Mouse (Mus musculus): ENCODE data around the gene Rplp2. TPM values are rescaled to one million over a fixed set of nuclear protein-coding genes. Genes with fewer than 3 reads are reported as not detected.

The Rplp2 gene
- total RNA-seq (2023): 3,494 TPM

DNA sequence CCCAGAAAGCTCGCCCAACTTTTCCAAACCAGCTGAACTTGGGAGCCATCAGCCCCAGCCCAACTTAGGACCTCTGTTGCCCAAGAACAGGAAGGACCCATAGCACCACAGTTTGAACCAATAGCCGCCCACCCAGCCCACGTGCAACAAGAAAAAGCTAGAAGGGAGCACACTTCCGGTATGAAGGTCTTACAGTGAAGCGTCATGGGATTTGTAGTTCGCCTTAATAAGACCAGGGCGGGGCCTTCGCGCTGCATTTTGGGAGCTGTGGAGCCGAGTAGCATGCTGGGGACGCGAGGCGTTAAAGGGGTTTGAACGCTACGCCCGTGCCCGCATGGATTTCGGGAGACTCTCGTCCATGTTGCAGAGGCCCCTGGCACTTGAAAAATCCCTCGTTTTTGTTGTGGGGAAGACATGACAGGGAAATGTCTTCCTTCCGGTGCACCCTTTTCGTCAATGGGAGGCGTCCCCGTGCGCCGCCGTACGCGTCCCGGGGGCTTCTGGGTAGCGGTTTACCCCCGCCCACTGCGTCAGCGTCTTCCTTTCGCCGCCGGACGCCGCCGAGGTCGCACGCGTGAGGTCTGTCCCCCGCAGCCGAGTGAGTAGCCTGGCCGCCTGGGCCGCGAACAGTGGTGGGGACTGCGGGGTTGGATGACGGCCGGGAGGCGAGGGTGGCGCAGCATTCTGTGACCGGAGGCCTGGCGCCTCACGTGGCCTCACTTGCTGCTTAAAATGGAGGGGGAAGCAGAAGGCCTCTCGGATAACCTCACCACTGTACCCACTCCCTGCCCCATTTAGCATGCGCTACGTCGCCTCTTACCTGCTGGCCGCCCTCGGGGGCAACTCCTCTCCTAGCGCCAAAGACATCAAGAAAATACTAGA lies at the start of gene Rplp2:
Gene Rplp2, plus strand, starts transcription at position 261 of the 882 bp plus-strand sequence.

DNA sequence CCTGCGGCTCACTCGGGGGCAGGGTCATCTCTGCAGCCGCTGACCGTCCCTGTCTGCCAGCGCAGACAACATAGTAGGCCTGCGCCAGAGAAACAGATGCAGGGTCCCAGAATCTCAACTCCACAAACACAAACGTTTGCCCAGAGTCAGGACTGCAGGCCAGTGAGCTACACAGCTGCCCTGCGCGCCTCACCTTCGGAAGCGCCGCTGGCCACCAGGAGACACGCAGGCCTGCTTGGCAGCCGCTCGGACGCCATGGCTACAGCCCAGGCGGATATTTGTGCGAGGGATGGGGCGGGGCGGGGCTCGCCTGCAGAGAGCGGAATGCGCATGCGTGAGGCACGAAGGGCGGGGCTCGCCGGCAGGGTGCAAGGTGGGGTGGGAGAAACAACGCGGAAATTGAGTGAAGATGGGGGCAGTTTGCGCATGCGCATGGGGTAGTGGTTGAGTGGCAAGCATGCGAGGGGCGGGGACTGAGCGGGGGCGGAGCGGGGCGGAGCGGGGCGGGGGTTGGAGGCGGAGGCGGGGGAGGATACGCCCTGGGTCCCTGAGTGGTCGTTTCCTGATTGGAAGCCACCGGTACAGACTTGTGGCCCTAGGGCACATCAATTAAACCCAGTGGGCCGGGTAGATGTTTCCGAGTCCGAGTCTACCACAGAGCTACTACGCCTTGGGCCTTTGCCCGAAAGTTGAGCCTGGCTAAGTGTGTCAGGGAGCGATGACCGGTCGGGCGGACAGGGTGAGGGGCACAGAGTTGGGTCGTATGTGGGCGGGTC lies 33.2 kb upstream of the Rplp2 start, which contains the start of gene Gatd1:
Gene Gatd1, minus strand, starts transcription at position 328 of the 776 bp plus-strand sequence.

DNA sequence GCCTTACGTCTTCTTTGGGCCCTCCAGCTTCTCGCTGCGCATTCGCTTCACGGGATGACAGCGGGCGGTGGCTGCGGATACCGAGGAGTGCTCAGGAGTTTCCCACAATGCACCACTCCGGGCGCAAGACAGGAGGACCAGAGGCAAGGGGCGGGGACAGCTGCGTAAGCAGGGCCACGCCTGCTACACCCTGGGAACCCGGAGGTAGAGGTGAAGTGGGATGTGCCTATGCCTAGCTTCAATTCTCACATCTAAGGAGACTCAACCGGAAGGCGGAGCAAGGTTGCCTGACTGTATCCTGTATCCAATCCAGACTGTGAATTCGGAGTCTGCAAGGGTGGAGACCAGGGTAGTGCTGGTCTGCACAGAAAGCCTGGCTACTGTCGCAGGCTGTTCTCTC lies 17.9 kb upstream of the Rplp2 start, which contains the start of gene Cend1:
Gene Cend1, minus strand, starts transcription at position 182 of the 400 bp plus-strand sequence.

DNA sequence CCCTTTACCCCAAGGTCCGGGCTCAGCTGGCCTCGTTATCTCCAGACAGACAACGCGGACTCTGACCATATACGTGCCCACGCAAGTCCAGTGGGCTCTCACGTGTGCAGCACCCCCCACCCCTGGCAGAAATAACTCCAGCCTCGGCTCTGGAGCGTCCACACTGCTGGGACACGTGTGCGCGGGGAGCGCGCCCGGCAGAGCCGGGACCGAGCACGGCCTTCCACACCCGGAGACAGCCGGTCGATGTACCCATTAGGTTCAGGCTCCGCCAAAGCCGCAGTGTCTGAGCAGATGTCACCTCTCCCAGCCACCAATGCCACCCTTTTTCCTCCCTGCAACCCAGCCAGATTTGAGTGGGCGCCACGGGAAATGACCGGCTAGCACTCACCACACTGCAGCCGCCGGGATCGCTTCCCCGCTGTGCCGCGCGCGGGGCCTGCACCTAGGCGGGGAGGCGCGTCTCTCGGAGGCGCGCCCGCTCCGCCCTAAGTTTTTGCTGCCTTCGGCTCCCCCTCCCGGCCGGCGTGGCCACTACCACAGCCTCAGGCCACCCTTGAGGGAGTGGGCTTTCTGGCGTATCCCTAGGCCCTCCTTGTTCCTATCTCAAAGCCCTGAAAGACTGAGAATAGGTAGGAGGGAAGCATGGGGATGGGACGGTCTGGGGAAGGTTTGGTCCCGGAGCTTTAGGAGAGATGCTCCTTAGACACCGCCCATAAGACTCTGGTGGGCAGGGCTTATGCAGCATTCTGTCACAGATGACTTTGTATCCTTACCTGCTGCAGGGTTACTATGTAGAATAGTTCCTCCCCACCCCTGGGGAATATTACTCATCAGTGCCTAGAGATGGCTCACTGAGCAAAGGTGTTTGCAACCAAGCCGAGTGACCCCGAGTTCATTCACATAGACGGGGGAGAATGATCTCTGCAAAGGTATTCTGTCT lies 9.7 kb upstream of the Rplp2 start, which contains the start of gene Slc25a22:
Gene Slc25a22, minus strand, starts transcription at position 715 of the 943 bp plus-strand sequence.

DNA sequence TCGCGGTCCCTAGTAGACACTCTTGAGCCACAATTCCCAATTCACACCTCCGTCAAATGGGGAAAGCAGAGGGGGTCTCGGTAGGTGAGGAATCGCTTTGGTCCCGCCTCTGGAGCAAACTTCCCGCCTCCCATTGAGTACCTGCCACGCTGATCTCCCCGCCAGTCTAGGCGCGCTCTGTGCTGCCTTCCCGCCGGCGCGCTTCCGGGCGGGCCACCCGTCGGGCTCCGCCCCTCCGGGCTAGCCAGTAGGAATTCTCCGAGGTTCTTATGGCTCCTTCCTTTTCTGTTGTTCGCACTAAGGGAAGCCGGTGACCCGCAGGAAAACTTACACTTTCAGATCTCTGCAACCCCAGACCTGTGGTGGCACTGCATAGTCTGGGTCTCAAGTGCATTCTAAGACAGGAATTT lies 3.3 kb upstream of the Rplp2 start, which contains the start of gene Pidd1:
Gene Pidd1, minus strand, starts transcription at position 198 of the 410 bp plus-strand sequence.

DNA sequence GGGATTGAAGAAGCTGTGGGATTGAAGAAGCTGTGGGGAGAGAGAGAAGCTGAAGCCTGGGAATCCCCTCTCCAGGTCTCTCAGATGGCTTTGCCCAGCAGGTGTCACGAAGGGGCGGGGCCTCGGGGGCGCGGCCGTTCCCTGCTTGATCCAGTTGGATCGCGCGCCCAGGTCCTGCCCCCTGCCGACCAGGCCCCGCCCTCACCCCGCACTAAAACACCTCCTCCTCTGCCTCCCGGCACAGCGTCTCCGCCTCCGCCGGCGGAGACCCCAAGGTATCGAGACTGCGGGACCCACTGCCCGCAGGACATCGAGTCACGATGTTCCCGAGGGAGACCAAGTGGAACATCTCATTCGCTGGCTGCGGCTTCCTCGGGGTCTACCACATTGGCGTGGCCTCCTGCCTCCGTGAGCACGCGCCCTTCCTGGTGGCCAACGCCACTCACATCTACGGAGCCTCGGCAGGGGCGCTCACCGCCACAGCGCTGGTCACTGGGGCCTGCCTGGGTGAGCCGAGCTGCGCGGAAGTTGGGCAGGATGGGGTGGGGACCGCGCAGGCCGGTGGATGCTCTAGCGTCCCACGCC lies 7.9 kb downstream of the Rplp2 start, which contains the start of gene Pnpla2:
Gene Pnpla2, plus strand, starts transcription at position 232 of the 585 bp plus-strand sequence.

DNA sequence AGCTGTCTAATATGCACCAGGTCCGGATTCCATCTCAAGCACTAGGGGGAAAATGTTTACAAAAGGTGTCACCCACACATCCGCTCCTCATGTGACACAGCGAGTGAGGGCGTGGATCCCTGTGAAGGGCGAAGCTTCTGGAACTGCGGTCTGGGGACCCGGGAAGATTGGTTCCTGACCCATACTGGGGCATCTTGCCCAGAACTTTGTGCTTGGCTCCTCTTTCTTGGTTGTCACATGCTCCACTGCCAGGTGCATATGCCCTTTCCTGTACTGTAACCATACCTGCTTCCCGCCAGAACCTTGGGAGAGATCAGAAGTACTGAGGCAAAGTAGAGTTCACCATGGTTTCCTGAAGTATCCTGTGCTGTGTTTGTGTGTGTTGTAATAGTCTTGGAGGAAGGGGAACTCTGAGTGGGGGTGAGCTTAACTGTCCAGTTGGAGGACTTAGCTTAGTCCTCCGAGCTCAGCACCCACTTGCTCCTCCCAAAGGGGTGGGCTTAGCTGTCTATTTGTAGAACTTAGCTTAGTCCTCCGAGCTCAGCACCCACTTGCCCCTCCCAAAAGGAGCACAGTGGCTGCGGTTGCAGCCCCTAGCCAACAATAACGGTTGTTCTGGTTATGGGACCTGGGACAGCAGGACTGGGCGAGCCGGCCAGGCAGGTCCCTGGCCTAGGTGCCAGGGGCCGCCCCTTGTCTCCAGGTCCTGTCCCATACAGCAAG lies 13.4 kb downstream of the Rplp2 start, which contains the start of gene Cracr2b:
Gene Cracr2b, plus strand, starts transcription at position 704 of the 723 bp plus-strand sequence.

DNA sequence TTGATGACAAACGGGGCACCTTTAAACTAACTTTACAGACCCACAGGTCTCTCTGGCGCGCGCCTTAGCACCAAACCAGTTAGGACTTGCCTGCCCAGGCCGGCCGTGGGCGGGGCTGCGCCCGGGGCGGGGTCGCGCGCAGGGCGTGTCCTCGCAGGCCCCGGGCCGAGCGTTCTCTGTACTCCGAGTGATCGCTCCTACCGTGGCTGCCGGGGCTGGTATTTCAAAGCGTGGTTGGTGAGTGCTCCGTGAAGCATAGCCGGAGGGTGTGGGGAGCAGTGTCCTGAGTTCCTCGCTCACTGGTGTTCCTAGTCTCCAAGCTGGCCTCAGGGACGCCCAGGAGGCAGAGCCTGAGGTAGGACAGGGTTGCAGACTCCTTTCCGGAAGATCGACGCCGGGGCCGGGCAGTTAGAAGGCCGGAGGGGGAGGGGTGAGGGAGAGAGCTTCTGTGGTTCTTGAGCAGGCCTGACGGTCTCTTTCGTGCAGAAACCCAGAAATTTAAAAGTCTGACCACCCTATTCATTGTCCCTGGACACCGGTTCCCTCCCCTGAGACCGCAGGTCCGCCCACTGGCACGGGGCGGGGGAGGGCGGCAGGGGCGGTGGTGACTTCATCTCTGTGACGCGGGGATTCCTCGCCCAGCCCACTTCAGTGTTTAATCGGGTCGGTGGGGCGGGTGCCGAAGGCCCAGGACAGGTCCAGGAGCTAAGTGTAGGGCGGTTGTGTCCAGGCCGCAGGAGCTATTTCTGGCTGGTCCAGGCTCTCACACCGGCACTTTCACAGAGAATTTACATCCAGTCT lies 20.3 kb downstream of the Rplp2 start, which contains the start of gene Cd151:
Gene Cd151, plus strand, starts transcription at position 163 of the 801 bp plus-strand sequence.

DNA sequence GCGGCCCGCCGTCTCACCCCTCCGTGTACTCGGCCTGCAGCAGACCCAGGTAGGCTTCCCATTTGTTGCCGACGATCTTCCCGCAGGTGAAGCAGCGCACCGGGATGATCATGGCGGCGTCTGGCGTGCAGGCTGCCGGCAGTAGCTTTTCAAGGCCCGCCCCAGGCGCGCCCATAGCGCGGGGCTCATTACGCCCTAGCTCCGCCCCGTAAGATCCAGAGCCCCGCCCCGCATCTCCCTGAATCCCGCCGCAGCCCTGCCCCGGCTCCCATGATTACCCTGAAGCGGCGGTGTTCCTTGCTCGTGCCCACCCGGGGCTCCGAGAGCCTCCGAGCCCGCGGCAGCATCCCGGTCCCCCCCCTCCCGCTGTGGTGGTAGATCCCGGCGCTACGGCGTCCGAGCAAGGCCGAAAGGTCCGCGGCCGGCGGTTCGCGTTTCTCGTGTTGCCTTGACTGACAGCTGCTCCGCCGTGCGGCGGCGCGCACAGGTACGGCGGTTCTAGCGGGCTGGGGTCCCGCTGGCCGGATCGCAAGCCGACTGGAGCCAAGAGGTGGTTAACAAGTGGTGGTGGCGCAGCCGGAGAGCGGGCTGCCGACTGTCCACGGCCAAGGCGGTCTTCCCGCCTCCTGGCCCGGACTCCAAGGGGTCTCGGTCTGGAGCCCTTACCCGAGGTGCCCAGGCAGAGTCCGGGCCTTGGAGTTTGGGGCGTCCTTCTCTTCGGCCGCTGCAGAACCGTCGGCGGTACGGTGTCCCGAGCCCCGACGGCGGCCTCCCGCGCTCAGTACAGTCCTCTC lies 28.0 kb downstream of the Rplp2 start, which contains the start of the genes Polr2l and Tspan4:
Gene Polr2l, minus strand, starts transcription at position 122 of the 794 bp plus-strand sequence.
Gene Tspan4, plus strand, starts transcription at position 230 of the 794 bp plus-strand sequence.

Other genes with a start within 250 kb of the Rplp2 start
- gene Lmntd2, start 233.3 kb upstream of the Rplp2 start, total RNA-seq (2023): 2.8 TPM
- gene Rassf7, start 231.5 kb upstream of the Rplp2 start, total RNA-seq (2023): 10.6 TPM
- gene Phrf1, start 218.6 kb upstream of the Rplp2 start, total RNA-seq (2023): 154 TPM
- 62.5 TPM for gene Irf7, start 180.9 kb upstream of the Rplp2 start, total RNA-seq (2023)
- gene Cdhr5, start 170.6 kb upstream of the Rplp2 start, total RNA-seq (2023): not detected
- not detected for gene Sct, start 168.2 kb upstream of the Rplp2 start, total RNA-seq (2023)
- gene Drd4, start 155.4 kb upstream of the Rplp2 start, total RNA-seq (2023): not detected
- 56.9 TPM for gene Deaf1, start 119.7 kb upstream of the Rplp2 start, total RNA-seq (2023)
- 22.6 TPM for gene Tmem80, start 119.6 kb upstream of the Rplp2 start, total RNA-seq (2023)
- not detected for gene Eps8l2, start 108.5 kb upstream of the Rplp2 start, total RNA-seq (2023)
- gene Taldo1, start 55.2 kb upstream of the Rplp2 start, total RNA-seq (2023): 88.3 TPM
- 29.1 TPM for gene Gatd1, start 33.2 kb upstream of the Rplp2 start, total RNA-seq (2023)
- gene Cend1, start 17.9 kb upstream of the Rplp2 start, total RNA-seq (2023): not detected
- 53.6 TPM for gene Slc25a22, start 9.5 kb upstream of the Rplp2 start, total RNA-seq (2023)
- gene Pidd1, start 3.3 kb upstream of the Rplp2 start, total RNA-seq (2023): 4.1 TPM
- gene Pnpla2, start 7.8 kb downstream of the Rplp2 start, total RNA-seq (2023): 66.5 TPM
- not detected for gene Cracr2b, start 13.7 kb downstream of the Rplp2 start, total RNA-seq (2023)
- gene Cd151, start 20.0 kb downstream of the Rplp2 start, total RNA-seq (2023): 14.0 TPM
- 11.6 TPM for gene Polr2l, start 27.8 kb downstream of the Rplp2 start, total RNA-seq (2023)
- gene Tspan4, start 27.9 kb downstream of the Rplp2 start, total RNA-seq (2023): 2.2 TPM
- gene Chid1, start 92.5 kb downstream of the Rplp2 start, total RNA-seq (2023): 20.1 TPM
- gene Ap2a2, start 114.8 kb downstream of the Rplp2 start, total RNA-seq (2023): 67.9 TPM
- gene Muc6, start 207.9 kb downstream of the Rplp2 start, total RNA-seq (2023): not detected
- 2.3 TPM for gene Muc2, start 243.0 kb downstream of the Rplp2 start, total RNA-seq (2023)

Data from CD4-positive naive resting alpha-beta T cell, adult 76 days (primary cell).